Mouse (Mus musculus) right cerebral cortex, adult 2 months (tissue): Measurements from ENCODE around the gene Rbm4.

ENCODE experiments used
- DNase-seq, 2 experiments: peaks; one replicate each; pipeline ENCODE4 v3.0.0; 2021 to 2022; ENCODE audit warnings: low spot score in 2 of 2

Gene Rbm4

DNA sequence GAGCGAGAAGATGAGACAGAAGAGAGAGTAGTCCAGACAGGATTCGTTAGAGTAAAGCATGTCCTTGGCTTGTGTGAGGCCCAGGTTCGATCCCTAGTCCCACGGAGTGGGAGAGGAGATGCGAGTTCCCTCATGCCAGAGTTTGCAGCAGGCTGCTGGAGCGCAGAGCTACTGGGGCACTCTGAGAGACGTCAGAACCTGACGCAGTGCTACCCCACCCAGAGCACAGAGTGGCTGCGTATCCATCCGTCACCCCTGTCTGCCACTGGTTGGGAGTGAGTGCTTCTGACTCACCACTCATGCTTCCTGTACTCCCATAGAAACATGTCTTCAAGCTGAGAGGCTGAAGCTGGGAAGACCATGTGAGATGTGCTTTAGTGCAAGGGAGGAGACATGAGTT, 52.2 kb downstream of the Rbm4 start:
- DNase-seq: no peak

GRCm38 (mm10) chr19:4739762-4740161, 53.9 kb downstream of the Rbm4 start:
- DNase-seq: no peak

GRCm38 (mm10) chr19:4739053-4739452, 54.6 kb downstream of the Rbm4 start:
- DNase-seq: no peak

DNA sequence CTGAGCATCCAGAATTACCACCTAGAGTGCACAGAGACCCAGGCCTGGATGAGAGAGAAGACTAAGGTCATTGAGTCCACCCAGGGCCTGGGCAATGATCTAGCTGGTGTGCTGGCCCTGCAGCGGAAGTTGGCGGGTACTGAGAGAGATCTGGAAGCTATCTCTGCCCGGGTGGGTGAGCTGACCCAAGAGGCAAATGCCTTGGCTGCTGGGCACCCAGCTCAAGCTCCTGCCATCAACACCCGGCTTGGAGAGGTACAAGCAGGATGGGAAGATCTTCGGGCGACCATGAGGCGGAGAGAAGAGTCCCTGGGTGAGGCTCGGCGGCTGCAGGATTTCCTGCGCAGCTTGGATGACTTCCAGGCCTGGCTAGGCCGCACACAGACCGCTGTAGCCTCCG, 55.8 kb downstream of the Rbm4 start:
- no peak for DNase-seq
